Mouse (Mus musculus) fibroblast of lung, adult 2 months (primary cell): ENCODE measurements around the gene Cptp.

ENCODE experiments used
- DNase-seq: peaks from one replicate; pipeline ENCODE4 v3.0.0-alpha.2; 2011; ENCODE audit warnings: low read depth

Cptp gene

GRCm38 (mm10) chr4:155841003-155841454 lies 28.2 kb downstream of the Cptp start:
- DNase-seq, result peak; percentile 66

- DNase-seq, result no peak
Measured at GRCm38 (mm10) chr4:155840076-155841002, 28.9 kb downstream of the Cptp start.

- peak; percentile 96 for DNase-seq
Measured at GRCm38 (mm10) chr4:155839483-155839910, 29.7 kb downstream of the Cptp start, which contains the start of gene Mxra8. Gene Mxra8, plus strand, starts transcription at chr4:155839680.

- DNase-seq, result peak; percentile 66
Measured at GRCm38 (mm10) chr4:155838187-155839153, 30.8 kb downstream of the Cptp start.

- peak; percentile 89 for DNase-seq
Measured at GRCm38 (mm10) chr4:155837404-155838010, 31.7 kb downstream of the Cptp start.

GRCm38 (mm10) chr4:155833836-155834235 lies 35.4 kb downstream of the Cptp start:
- DNase-seq, result peak; percentile 67

GRCm38 (mm10) chr4:155833234-155833633 lies 36.0 kb downstream of the Cptp start:
- DNase-seq, result no peak

- DNase-seq, result no peak
Measured at GRCm38 (mm10) chr4:155832321-155832720, 36.9 kb downstream of the Cptp start.

GRCm38 (mm10) chr4:155831831-155832230 lies 37.4 kb downstream of the Cptp start:
- DNase-seq, result no peak

GRCm38 (mm10) chr4:155831205-155831766 lies 38.0 kb downstream of the Cptp start, which contains the start of gene Aurkaip1:
Gene Aurkaip1, plus strand, starts transcription at chr4:155831272.
- DNase-seq, result peak; percentile 86

GRCm38 (mm10) chr4:155830596-155830995 lies 38.6 kb downstream of the Cptp start:
- no peak for DNase-seq

- DNase-seq, result no peak
Measured at GRCm38 (mm10) chr4:155829866-155830265, 39.4 kb downstream of the Cptp start.

- DNase-seq, result no peak
Measured at GRCm38 (mm10) chr4:155823443-155823842, 45.8 kb downstream of the Cptp start.

- DNase-seq, result no peak
Measured at GRCm38 (mm10) chr4:155821025-155821424, 48.2 kb downstream of the Cptp start.

- no peak for DNase-seq
Measured at GRCm38 (mm10) chr4:155817533-155817932, 51.7 kb downstream of the Cptp start.
